Mouse (Mus musculus) olfactory bulb, adult 2 months (tissue): ENCODE measurements around the gene Mab21l3.

Experiments
- CTCF ChIP-seq: fragments of 200-500 bp; IDR thresholded peaks from 2 replicates; pipeline ENCODE4 v1.5.1; 2012; ENCODE audit warnings: low read depth, mild to moderate bottlenecking, low read length, moderate library complexity; ENCODE audit not compliant: insufficient read depth
- POLR2A ChIP-seq: fragments of 200-500 bp; IDR thresholded peaks from 2 replicates; pipeline ENCODE4 v1.6.1; 2012; ENCODE audit warnings: mild to moderate bottlenecking, low read depth, low read length, moderate library complexity; ENCODE audit not compliant: insufficient read depth

- TF ChIP-seq CTCF (no peak), POLR2A (no peak)
These were observed 50.7 kb downstream of the Mab21l3 start for GRCm38 (mm10) chr3:101797830-101798709.
